Mouse (Mus musculus): ENCODE data around the gene Asic5. TPM values are rescaled to one million over a fixed set of nuclear protein-coding genes. Genes with fewer than 3 reads are reported as not detected.

Gene Asic5
- total and polyA plus RNA-seq, 3 experiments: not detected

DNA sequence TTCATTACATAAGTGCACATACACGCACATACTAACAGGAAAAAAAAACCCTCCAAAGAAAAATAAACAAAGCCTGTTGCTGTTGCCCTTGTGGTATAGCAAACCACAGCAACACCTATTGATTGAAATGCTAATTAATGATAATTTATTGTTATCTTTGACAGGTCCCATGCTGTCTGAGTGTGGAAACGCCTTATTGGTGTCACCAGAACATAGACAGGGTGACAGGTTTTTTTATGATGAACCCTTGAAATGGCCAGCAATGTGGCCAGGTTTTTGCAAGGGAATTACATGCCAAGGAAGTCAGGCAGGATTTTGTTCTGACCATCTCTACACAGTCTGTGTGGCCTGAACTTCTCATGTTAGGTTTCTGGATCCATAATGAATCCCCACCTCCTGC is 69.9 kb downstream of the Asic5 start:
- TF ChIP-seq TBP (conservative IDR thresholded peaks at IDR 0.05; ENCODE audit: low read depth, low read length) (no peak), USF2 (conservative IDR thresholded peaks at IDR 0.05; ENCODE audit: low read depth, low read length) (no peak), GABPA (IDR thresholded peaks at IDR 0.05; ENCODE audit: insufficient replicate concordance, low read depth, low read length) (no peak), RAD21 (IDR thresholded peaks at IDR 0.05; ENCODE audit: low read depth, low read length) (no peak), HCFC1 (IDR thresholded peaks at IDR 0.05; ENCODE audit: low read depth, low read length) (no peak), CHD2 (IDR thresholded peaks at IDR 0.05; ENCODE audit: low read length) (no peak), MEF2A (IDR thresholded peaks at IDR 0.05; ENCODE audit: borderline replicate concordance, low read depth, low read length) (no peak), KAT2A (IDR thresholded peaks at IDR 0.05; ENCODE audit: insufficient replicate concordance, low read length) (no peak), CHD1 (IDR thresholded peaks at IDR 0.05; ENCODE audit: low read depth, low read length) (no peak), MAX (IDR thresholded peaks at IDR 0.05; ENCODE audit: low read length) (no peak), PAX5 (IDR thresholded peaks at IDR 0.05; ENCODE audit: low read length) (no peak), ETS1 (conservative IDR thresholded peaks at IDR 0.05; ENCODE audit: low read depth, low read length) (no peak), ELF1 (IDR thresholded peaks at IDR 0.05; ENCODE audit: low read depth, low read length) (no peak), NRF1 (IDR thresholded peaks at IDR 0.05; ENCODE audit: low read depth, low read length) (no peak), TCF12 (IDR thresholded peaks at IDR 0.05; ENCODE audit: low read depth, low read length) (no peak), SMC3 (IDR thresholded peaks at IDR 0.05; ENCODE audit: low read depth, low read length) (no peak), NELFE (IDR thresholded peaks at IDR 0.05; ENCODE audit: low read depth, low read length) (no peak), UBTF (IDR thresholded peaks at IDR 0.05; ENCODE audit: low read depth, low read length) (no peak)
- H3K27me3 ChIP-seq (replicated peaks): no peaks in the 10 kb centered on the region
- no peak overlapping the region for H3K4me2 ChIP-seq (ENCODE audit: insufficient read depth, low read depth, poor library complexity, severe bottlenecking)
- H3K27ac ChIP-seq (ENCODE audit: insufficient read depth, low read depth): no peak overlapping the region
- no peaks in the 10 kb centered on the region for H3K79me2 ChIP-seq (replicated peaks; ENCODE audit: control insufficient read depth, extremely low read depth, insufficient read depth, poor library complexity, severe bottlenecking)
- no peak overlapping the region for H3K9ac ChIP-seq (ENCODE audit: insufficient read depth, low read depth)
- in situ Hi-C loops (cut with MboI; ENCODE audit: low pct_ligation_motif_present, low pct_unique_long_range_greater_than_20kb, low sequenced_read_pairs): no loop called here
- peaks cover 5 to 6% of the 10 kb centered on the region in 2 experiments for H3K4me1 ChIP-seq (ENCODE audit: control insufficient read depth in 1 of 2, insufficient read depth in 2 of 2)
- DNase-seq (ENCODE audit: extremely low read depth): no peak
- no peak overlapping the region for H3K4me3 ChIP-seq (replicated peaks in 1 of 3; ENCODE audit: low read depth in 2 of 3, low read length in 2 of 3, poor library complexity in 1 of 3)
- no peaks in the 10 kb centered on the region for H3K36me3 ChIP-seq (replicated peaks in 1 of 2; ENCODE audit: control insufficient read depth in 1 of 2, insufficient read depth in 1 of 2, low read length in 1 of 2)
- H3K9me3 ChIP-seq (replicated peaks; ENCODE audit: low read length): no peaks in the 10 kb centered on the region
- dilution Hi-C loops (cut with MboI; ENCODE audit: extremely low pct_ligation_motif_present, extremely low pct_unique_long_range_greater_than_20kb, low sequenced_read_pairs): no loop called here

DNA sequence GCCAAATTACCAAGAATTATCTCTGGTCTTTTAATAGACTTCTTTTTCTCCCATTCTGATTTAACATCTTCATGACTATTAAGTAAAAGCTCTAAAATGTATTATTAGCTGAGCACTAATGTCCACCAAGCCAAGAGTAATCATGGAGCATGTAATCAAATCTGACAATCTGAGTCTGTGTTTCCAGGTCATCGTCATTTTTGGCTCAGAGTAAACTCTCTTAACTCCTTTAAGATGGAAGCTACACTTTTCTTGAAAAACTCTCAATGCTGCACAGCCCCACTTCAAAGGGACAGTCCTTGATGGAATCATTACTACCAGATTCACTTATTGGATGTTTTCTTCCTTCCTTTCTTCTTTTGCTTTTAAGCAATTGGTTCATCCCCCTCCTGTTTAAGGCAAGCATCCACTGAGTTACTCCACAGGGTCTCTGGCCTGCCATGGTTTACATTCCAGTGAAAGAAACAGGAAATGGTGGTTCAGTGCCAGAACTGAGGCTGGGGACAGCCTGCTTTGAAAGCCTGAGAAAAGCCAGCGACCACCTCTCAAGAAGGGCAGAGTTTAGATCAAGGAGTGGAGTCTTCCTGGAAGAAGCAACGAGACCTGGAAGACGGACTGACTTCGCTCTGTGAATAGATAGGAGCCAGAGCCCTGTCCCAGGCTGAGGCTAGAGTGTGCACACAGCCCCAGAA is 72.3 kb downstream of the Asic5 start:
- H3K4me1 ChIP-seq (ENCODE audit: control insufficient read depth in 1 of 2, insufficient read depth in 2 of 2): peaks cover 5 to 6% of the 10 kb centered on the region in 2 experiments
- H3K27me3 ChIP-seq (replicated peaks): no peaks in the 10 kb centered on the region
- no peak overlapping the region for H3K4me3 ChIP-seq (replicated peaks in 1 of 3; ENCODE audit: low read depth in 2 of 3, low read length in 2 of 3, poor library complexity in 1 of 3)
- H3K27ac ChIP-seq (ENCODE audit: insufficient read depth, low read depth): no peak overlapping the region
- H3K79me2 ChIP-seq (replicated peaks; ENCODE audit: control insufficient read depth, extremely low read depth, insufficient read depth, poor library complexity, severe bottlenecking): no peaks in the 10 kb centered on the region
- in situ Hi-C loops (cut with MboI; ENCODE audit: low pct_ligation_motif_present, low pct_unique_long_range_greater_than_20kb, low sequenced_read_pairs) (no loop called here), dilution Hi-C loops (cut with MboI; ENCODE audit: extremely low pct_ligation_motif_present, extremely low pct_unique_long_range_greater_than_20kb, low sequenced_read_pairs) (no loop called here)
- no peaks in the 10 kb centered on the region for H3K9me3 ChIP-seq (replicated peaks; ENCODE audit: low read length)
- DNase-seq (ENCODE audit: extremely low read depth): no peak
- no peak for TF ChIP-seq EP300 (IDR thresholded peaks at IDR 0.05; ENCODE audit: low read length)
- no peak for TF ChIP-seq ZMIZ1 (IDR thresholded peaks at IDR 0.05; ENCODE audit: low read depth, low read length)
- no peak for TF ChIP-seq MAZ (IDR thresholded peaks at IDR 0.05; ENCODE audit: low read depth, low read length)
- no peak for TF ChIP-seq MEF2A (IDR thresholded peaks at IDR 0.05; ENCODE audit: borderline replicate concordance, low read depth, low read length)
- TF ChIP-seq BHLHE40 (IDR thresholded peaks at IDR 0.05; ENCODE audit: low read depth, low read length): no peak
- no peak for TF ChIP-seq TCF12 (IDR thresholded peaks at IDR 0.05; ENCODE audit: low read depth, low read length)
- no peak for TF ChIP-seq UBTF (IDR thresholded peaks at IDR 0.05; ENCODE audit: low read depth, low read length)
- no peak for TF ChIP-seq NELFE (IDR thresholded peaks at IDR 0.05; ENCODE audit: low read depth, low read length)
- no peak for TF ChIP-seq USF2 (conservative IDR thresholded peaks at IDR 0.05; ENCODE audit: low read depth, low read length)
- no peak for TF ChIP-seq ZNF384 (IDR thresholded peaks at IDR 0.05; ENCODE audit: low read depth, low read length)
- TF ChIP-seq ELF1 (IDR thresholded peaks at IDR 0.05; ENCODE audit: low read depth, low read length): no peak
- TF ChIP-seq MAFK (IDR thresholded peaks at IDR 0.05; ENCODE audit: insufficient replicate concordance, low read length): no peak
- TF ChIP-seq KAT2A (IDR thresholded peaks at IDR 0.05; ENCODE audit: insufficient replicate concordance, low read length): no peak
- no peak for TF ChIP-seq TBP (conservative IDR thresholded peaks at IDR 0.05; ENCODE audit: low read depth, low read length)
- H3K4me2 ChIP-seq (ENCODE audit: insufficient read depth, low read depth, poor library complexity, severe bottlenecking): no peak overlapping the region
- no peak overlapping the region for H3K9ac ChIP-seq (ENCODE audit: insufficient read depth, low read depth)
- H3K36me3 ChIP-seq (replicated peaks in 1 of 2; ENCODE audit: control insufficient read depth in 1 of 2, insufficient read depth in 1 of 2, low read length in 1 of 2): no peaks in the 10 kb centered on the region

Measured in CH12.LX (cell line).